Mouse (Mus musculus) ES-CJ7 (cell line): ENCODE results near the gene Ccdc105.

Source experiments
- DNase-seq: peaks from one replicate; pipeline ENCODE4 v3.0.0; 2011; ENCODE audit warnings: low read depth, low spot score

Gene Ccdc105

DNA sequence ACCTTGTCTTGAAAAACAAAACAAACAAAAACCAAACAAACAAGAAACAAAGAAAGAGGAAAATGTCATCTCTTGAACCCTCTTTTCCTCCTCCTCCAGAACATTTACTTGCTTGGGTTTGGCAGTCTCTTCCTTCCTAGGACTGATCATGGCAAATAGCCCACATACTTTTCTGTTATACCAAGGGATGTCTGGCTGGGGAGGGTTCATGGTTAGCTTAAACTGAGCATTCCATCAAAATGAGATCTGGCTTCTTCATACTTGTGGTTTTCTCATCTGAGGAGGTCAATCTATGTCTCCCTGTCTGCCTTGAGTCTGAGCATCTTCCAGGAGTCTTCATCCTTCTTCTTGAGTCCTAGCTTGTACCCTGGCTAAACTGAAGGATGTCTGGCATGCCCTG lies 36.6 kb downstream of the Ccdc105 start:
- no peak for DNase-seq

DNA sequence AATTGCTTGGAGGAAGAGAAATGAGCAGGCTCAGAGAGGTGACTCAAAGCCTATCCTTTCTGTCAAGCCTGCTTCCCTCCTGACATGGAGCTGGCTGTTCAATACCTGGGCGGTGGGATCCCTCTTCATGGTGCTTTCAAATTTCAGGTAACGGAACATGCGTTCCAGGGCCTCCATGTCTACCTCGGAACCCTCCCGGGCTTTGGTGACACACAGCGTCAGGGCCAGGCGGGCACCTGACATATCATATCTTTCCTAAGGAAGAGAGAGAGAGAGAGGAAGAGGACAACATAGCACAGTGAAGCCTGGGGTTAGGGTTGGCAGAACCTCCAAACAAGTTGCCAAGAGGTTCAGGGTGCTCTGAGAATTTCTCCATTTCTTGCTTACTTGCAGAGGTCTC lies 37.7 kb downstream of the Ccdc105 start:
- DNase-seq: no peak

DNA sequence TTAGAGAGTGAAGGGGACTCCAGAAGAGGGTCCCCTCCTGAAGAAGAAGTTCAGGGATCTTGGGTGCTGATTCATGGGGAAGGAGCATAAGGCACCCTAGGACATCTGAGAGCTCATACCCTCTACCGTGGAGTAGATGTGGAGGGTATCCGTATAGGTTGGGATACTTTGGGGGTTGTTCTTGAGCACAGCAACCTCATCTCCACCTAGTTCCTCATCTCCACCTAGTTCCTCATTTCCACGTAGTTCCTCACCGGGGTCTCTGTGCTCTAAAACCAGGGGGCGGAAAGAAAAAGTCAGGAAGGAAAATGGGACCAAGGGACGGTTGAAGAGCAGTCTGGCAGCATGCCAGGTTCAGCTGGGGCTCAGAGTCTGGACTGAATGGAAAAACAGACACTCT lies 38.7 kb downstream of the Ccdc105 start:
- no peak for DNase-seq

DNA sequence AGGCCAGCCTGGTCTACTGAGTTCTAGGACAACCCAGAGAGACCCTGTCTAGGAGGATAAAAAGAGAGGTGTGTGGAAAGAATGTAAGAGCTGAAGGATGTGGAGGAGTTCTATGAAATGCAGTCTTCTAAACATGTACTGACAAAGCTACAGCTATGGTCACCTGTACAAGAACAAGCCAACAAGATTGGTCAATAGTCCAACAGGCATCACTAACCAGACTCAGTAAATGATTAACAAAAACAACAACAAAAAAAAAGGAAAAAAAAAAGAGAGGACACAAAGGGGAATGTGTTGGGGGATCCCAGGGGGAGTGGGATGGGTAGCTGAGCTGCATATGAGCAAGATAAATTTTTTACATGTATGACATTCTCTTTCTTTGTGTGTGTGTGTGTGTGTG lies 42.2 kb downstream of the Ccdc105 start:
- no peak for DNase-seq

DNA sequence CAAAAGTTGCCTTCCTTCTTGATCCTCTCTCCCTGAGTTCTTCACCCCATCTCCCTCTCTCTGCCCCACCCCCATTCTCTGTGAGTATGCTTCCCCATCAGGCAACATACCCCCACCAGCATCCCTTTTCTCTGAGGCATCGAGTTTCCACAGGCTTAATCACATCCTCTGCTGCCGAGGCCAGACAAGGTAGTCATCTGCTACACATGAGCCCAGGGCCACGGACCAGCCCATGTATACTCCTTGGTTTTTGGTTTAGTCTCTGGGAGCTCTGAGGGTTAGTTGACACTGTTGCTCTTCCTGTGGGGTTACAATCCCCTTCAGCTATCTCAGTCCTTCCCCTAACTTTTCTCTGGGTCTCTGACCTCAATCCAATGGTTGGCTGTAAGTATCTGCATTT lies 52.0 kb downstream of the Ccdc105 start:
- DNase-seq: no peak
